Mouse (Mus musculus) brain, embryonic 14.5 days (tissue): Measurements from ENCODE around the gene Mgat4a.
"Not testable (repeated sequence)": the region's sequence is repeated elsewhere in the genome, so short reads cannot be mapped to it uniquely, and the experiment has no call there.

Experiments used
- CTCF ChIP-seq: fragments of 200-500 bp; IDR thresholded peaks from 2 replicates; pipeline ENCODE4 v1.5.1; 2012; ENCODE audit warnings: inconsistent platforms, mild to moderate bottlenecking, moderate library complexity, borderline replicate concordance; ENCODE audit not compliant: insufficient read depth, insufficient read length; ENCODE audit errors: extremely low read depth
- POLR2A ChIP-seq: fragments of 200-500 bp; IDR thresholded peaks from 2 replicates; pipeline ENCODE4 v1.6.1; 2012; ENCODE audit warnings: mild to moderate bottlenecking, inconsistent platforms, borderline replicate concordance; ENCODE audit not compliant: poor library complexity, insufficient read depth, insufficient read length, severe bottlenecking; ENCODE audit errors: extremely low read depth

GRCm38 (mm10) chr1:37524122-37524521 is 16.7 kb downstream of the Mgat4a start:
- TF ChIP-seq CTCF, POLR2A: not testable (repeated sequence)
